ENCODE assay signal across 16 mouse cellular contexts in the genomic region with DNA sequence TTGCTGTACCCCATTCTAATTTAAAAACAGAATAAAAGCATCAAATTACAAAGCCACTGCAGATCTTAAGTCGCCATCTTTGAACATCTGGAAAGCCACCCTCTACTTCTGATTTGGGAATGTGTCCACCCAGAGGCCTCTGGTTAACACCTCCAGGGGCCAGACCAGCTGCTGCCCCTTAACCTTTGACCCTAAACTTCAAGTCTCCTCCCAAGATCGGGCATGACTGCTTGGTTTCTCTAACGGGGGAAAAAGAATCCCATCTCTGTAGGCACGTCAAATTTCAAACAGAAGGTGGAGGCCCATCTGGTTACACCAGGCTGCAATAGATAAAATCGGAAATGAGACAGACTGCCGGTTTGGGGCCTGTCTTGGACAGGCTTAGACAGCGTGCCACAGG. TPM values are rescaled to one million over a fixed set of nuclear protein-coding genes. Genes with fewer than 3 reads are reported as not detected.
DNase-seq lines count a peak whose midpoint lies in the region; ATAC-seq and TF ChIP-seq lines count a peak whose summit lies in the region.
"Had no signal": no experiment of that assay in that cellular context is flagged by ENCODE, and none has a peak within 500 bp of the region (broad histone marks: within the 10 kb centered on the region; RNA-seq: fewer than 3 reads in every experiment).

No protein-coding gene starts in this region.

- H3K79me2 ChIP-seq in heart, adult 2 months (replicated peaks; ENCODE audit: control insufficient read depth, insufficient read depth, low read length) = no peaks in the 10 kb centered on the region

- intact Hi-C loops in heart, adult 2 months (cut with DNase I) = no loop called here

- 53% methylated on average over 7 of the region's 7 CpGs for WGBS in heart, embryonic 12.5 days
- WGBS in heart, embryonic 10.5 days = 43% methylated on average over 7 of the region's 7 CpGs
- 44% methylated on average over 7 of the region's 7 CpGs for WGBS in lung, postnatal 0 days
- 14% methylated on average over 7 of the region's 7 CpGs for WGBS in embryonic facial prominence, embryonic 13.5 days
- 42% methylated on average over 7 of the region's 7 CpGs for WGBS in neural tube, embryonic 13.5 days
- 83% methylated on average over 7 of the region's 7 CpGs for WGBS in heart, adult 2 months

- TF ChIP-seq CTCF in lung, postnatal 0 days (IDR thresholded peaks at IDR 0.05) = no peak
- no peak for TF ChIP-seq CTCF in heart, adult 2 months (IDR thresholded peaks at IDR 0.05)

- H3K9me3 ChIP-seq in heart, embryonic 12.5 days (replicated peaks) = no peaks in the 10 kb centered on the region; the same call in 1 of the 2 replicates
- H3K9me3 ChIP-seq in heart, embryonic 10.5 days = no peaks in the 10 kb centered on the region; the same call in 1 of the 2 replicates
- H3K9me3 ChIP-seq in lung, postnatal 0 days (ENCODE audit: low read length) = no peaks in the 10 kb centered on the region
- H3K9me3 ChIP-seq in embryonic facial prominence, embryonic 13.5 days = no peaks in the 10 kb centered on the region; the same call in 1 of the 2 replicates
- no peaks in the 10 kb centered on the region for H3K9me3 ChIP-seq in neural tube, embryonic 13.5 days
- H3K9me3 ChIP-seq: heart, embryonic 15.5 days had no signal

- peaks cover 77% of the 10 kb centered on the region for H3K27me3 ChIP-seq in heart, embryonic 12.5 days (replicated peaks)
- H3K27me3 ChIP-seq in heart, embryonic 10.5 days (ENCODE audit: insufficient read depth, poor library complexity, severe bottlenecking) = peaks cover 84% of the 10 kb centered on the region
- peaks cover 54% of the 10 kb centered on the region for H3K27me3 ChIP-seq in lung, postnatal 0 days (replicated peaks; ENCODE audit: insufficient read depth, low read length)
- H3K27me3 ChIP-seq in embryonic facial prominence, embryonic 13.5 days = peaks cover 91% of the 10 kb centered on the region
- peaks cover 82% of the 10 kb centered on the region for H3K27me3 ChIP-seq in neural tube, embryonic 13.5 days
- H3K27me3 ChIP-seq in heart, adult 2 months (ENCODE audit: control insufficient read depth, insufficient read depth, low read length) = peaks cover 14% of the 10 kb centered on the region

- DNase-seq in heart, embryonic 10.5 days (ENCODE audit: low spot score) = no peak
- no peak for DNase-seq in lung, postnatal 0 days (ENCODE audit: low spot score)
- no peak for DNase-seq in lung, postnatal 10 days
- no peak for DNase-seq in spleen, postnatal 4 days (ENCODE audit: low spot score in 2 of 2)
- DNase-seq in heart, adult 2 months = no peak
- DNase-seq: gastrocnemius, postnatal 25 days; kidney, adult 8-10 months; lung, adult 18-20 months had no signal

- no peak for ATAC-seq in heart, embryonic 12.5 days (ENCODE audit: insufficient number of reproducible peaks, low FRiP score)
- no peak for ATAC-seq in lung, postnatal 0 days
- no peak for ATAC-seq in embryonic facial prominence, embryonic 13.5 days (ENCODE audit: insufficient number of reproducible peaks, insufficient read depth, low FRiP score, low TSS enrichment, low read depth)
- no peak for ATAC-seq in neural tube, embryonic 13.5 days (ENCODE audit: low read depth)

- H3K4me3 ChIP-seq in heart, embryonic 12.5 days = 0 out of 2 replicates have a peak overlapping the region, but pooled peaks have one; percentile 55
- H3K4me3 ChIP-seq in heart, embryonic 10.5 days = no peak overlapping the region
- 0 out of 2 replicates have a peak overlapping the region, but pooled peaks have one; percentile 38 for H3K4me3 ChIP-seq in lung, postnatal 0 days (ENCODE audit: low read depth, low read length)
- H3K4me3 ChIP-seq in embryonic facial prominence, embryonic 13.5 days = peak overlapping the region; percentile 46; the same call in 1 of the 2 replicates
- no peak overlapping the region for H3K4me3 ChIP-seq in neural tube, embryonic 13.5 days
- no peak overlapping the region for H3K4me3 ChIP-seq in heart, adult 2 months

- H3K9ac ChIP-seq in heart, embryonic 12.5 days = no peak overlapping the region
- no peak overlapping the region for H3K9ac ChIP-seq in lung, postnatal 0 days (replicated peaks; ENCODE audit: low read depth)
- no peak overlapping the region for H3K9ac ChIP-seq in embryonic facial prominence, embryonic 13.5 days
- no peak overlapping the region for H3K9ac ChIP-seq in neural tube, embryonic 13.5 days
- no peak overlapping the region for H3K9ac ChIP-seq in heart, adult 2 months (ENCODE audit: low read depth, low read length)

- TF ChIP-seq EP300 in lung, postnatal 0 days (IDR thresholded peaks at IDR 0.05) = no peak
- TF ChIP-seq EP300 in heart, adult 2 months (IDR thresholded peaks at IDR 0.05; ENCODE audit: insufficient read depth, low read depth, low read length) = no peak

- H3K36me3 ChIP-seq in heart, embryonic 12.5 days = no peaks in the 10 kb centered on the region
- H3K36me3 ChIP-seq in heart, embryonic 10.5 days = no peaks in the 10 kb centered on the region
- H3K36me3 ChIP-seq in lung, postnatal 0 days (ENCODE audit: insufficient read depth, low read length) = no peaks in the 10 kb centered on the region
- no peaks in the 10 kb centered on the region for H3K36me3 ChIP-seq in embryonic facial prominence, embryonic 13.5 days
- H3K36me3 ChIP-seq in neural tube, embryonic 13.5 days = no peaks in the 10 kb centered on the region
- no peaks in the 10 kb centered on the region for H3K36me3 ChIP-seq in heart, adult 2 months (ENCODE audit: control insufficient read depth, insufficient read depth, low read length)
- H3K36me3 ChIP-seq: heart, embryonic 15.5 days had no signal

- peak overlapping the region; percentile 88; the same call in 1 of the 2 replicates for H3K4me2 ChIP-seq in heart, embryonic 12.5 days
- no peak overlapping the region for H3K4me2 ChIP-seq in lung, postnatal 0 days (replicated peaks; ENCODE audit: low read depth, low read length)
- H3K4me2 ChIP-seq in embryonic facial prominence, embryonic 13.5 days = 0 out of 2 replicates have a peak overlapping the region, but pooled peaks have one; percentile 75
- H3K4me2 ChIP-seq in neural tube, embryonic 13.5 days = peak overlapping the region; percentile 77; the same call in 1 of the 2 replicates

- H3K27ac ChIP-seq in heart, embryonic 12.5 days (ENCODE audit: poor library complexity, severe bottlenecking) = no peak overlapping the region
- H3K27ac ChIP-seq in heart, embryonic 10.5 days = no peak overlapping the region
- no peak overlapping the region for H3K27ac ChIP-seq in lung, postnatal 0 days (ENCODE audit: low read length)
- H3K27ac ChIP-seq in embryonic facial prominence, embryonic 13.5 days = no peak overlapping the region
- H3K27ac ChIP-seq in neural tube, embryonic 13.5 days (replicated peaks) = no peak overlapping the region
- no peak overlapping the region for H3K27ac ChIP-seq in heart, adult 2 months
- H3K27ac ChIP-seq: heart, embryonic 15.5 days had no signal

- TF ChIP-seq POLR2A in heart, adult 2 months (IDR thresholded peaks at IDR 0.05; ENCODE audit: insufficient read depth, low read depth, low read length) = no peak

- peaks cover 19% of the 10 kb centered on the region for H3K4me1 ChIP-seq in heart, embryonic 12.5 days (replicated peaks)
- peaks cover 19% of the 10 kb centered on the region for H3K4me1 ChIP-seq in heart, embryonic 10.5 days
- no peaks in the 10 kb centered on the region; the same call in 1 of the 2 replicates for H3K4me1 ChIP-seq in lung, postnatal 0 days (ENCODE audit: insufficient read depth, low read depth, low read length)
- H3K4me1 ChIP-seq in embryonic facial prominence, embryonic 13.5 days = peaks cover 25% of the 10 kb centered on the region
- peaks cover 37% of the 10 kb centered on the region for H3K4me1 ChIP-seq in neural tube, embryonic 13.5 days (replicated peaks)
- no peaks in the 10 kb centered on the region for H3K4me1 ChIP-seq in heart, adult 2 months (ENCODE audit: control insufficient read depth, insufficient read depth, low read length)

RNA-seq across cellular contexts. Expression of a gene that starts 2.1 kb away (rescaled TPM):
- not detected in 2 replicates for polyA plus RNA-seq in heart, embryonic 12.5 days (2016; fragmentation: Nextera tagmentation; extraction: Ambion mirVana)
- not detected in 2 replicates for polyA plus RNA-seq in heart, embryonic 10.5 days (2016; fragmentation: Nextera tagmentation; extraction: Ambion mirVana)
- not detected in 2 replicates for polyA plus RNA-seq in lung, postnatal 0 days (2015; fragmentation: Nextera tagmentation; extraction: Ambion mirVana)
- polyA plus RNA-seq in embryonic facial prominence, embryonic 13.5 days (2015; fragmentation: Nextera tagmentation; extraction: Ambion mirVana) = not detected in 2 replicates
- not detected in 2 replicates for polyA plus RNA-seq in neural tube, embryonic 13.5 days (2015; fragmentation: Nextera tagmentation; extraction: Ambion mirVana)
- total RNA-seq in heart, adult 2 months (2021) = not detected
- polyA plus RNA-seq in heart, adult 2 months (2012; rRNA removed) = not detected in 2 replicates
- total RNA-seq: gastrocnemius, postnatal 25 days; megakaryocyte, adult 5-6 weeks; monocyte, adult 5-6 weeks had no signal
- polyA plus RNA-seq: heart, embryonic 15.5 days had no signal

RNA-seq across cellular contexts. Expression of a gene that starts 2.2 kb away (rescaled TPM):
- polyA plus RNA-seq in heart, embryonic 12.5 days (2016; fragmentation: Nextera tagmentation; extraction: Ambion mirVana) = 0.54 and 0.58 TPM in 2 replicates
- 0.32 and 0.38 TPM in 2 replicates for polyA plus RNA-seq in heart, embryonic 10.5 days (2016; fragmentation: Nextera tagmentation; extraction: Ambion mirVana)
- 0.42 and 0.62 TPM in 2 replicates for polyA plus RNA-seq in lung, postnatal 0 days (2015; fragmentation: Nextera tagmentation; extraction: Ambion mirVana)
- polyA plus RNA-seq in embryonic facial prominence, embryonic 13.5 days (2015; fragmentation: Nextera tagmentation; extraction: Ambion mirVana) = 0.21 and 1.2 TPM in 2 replicates
- 0.21 and 0.27 TPM in 2 replicates for polyA plus RNA-seq in neural tube, embryonic 13.5 days (2015; fragmentation: Nextera tagmentation; extraction: Ambion mirVana)
- total RNA-seq in heart, adult 2 months (2021) = under 1 TPM; 0.05 to 0.34 TPM
- polyA plus RNA-seq in heart, adult 2 months (2012; rRNA removed) = 0.03 and 0.10 TPM in 2 replicates
- total RNA-seq: megakaryocyte, adult 5-6 weeks; monocyte, adult 5-6 weeks had no signal

RNA-seq across cellular contexts. Expression of a gene that starts 7.6 kb away (rescaled TPM):
- polyA plus RNA-seq in heart, embryonic 12.5 days (2016; fragmentation: Nextera tagmentation; extraction: Ambion mirVana) = not detected in 2 replicates
- polyA plus RNA-seq in heart, embryonic 10.5 days (2016; fragmentation: Nextera tagmentation; extraction: Ambion mirVana) = not detected in 2 replicates
- not detected in 2 replicates for polyA plus RNA-seq in lung, postnatal 0 days (2015; fragmentation: Nextera tagmentation; extraction: Ambion mirVana)
- polyA plus RNA-seq in embryonic facial prominence, embryonic 13.5 days (2015; fragmentation: Nextera tagmentation; extraction: Ambion mirVana) = not detected in 2 replicates
- polyA plus RNA-seq in neural tube, embryonic 13.5 days (2015; fragmentation: Nextera tagmentation; extraction: Ambion mirVana) = not detected in 2 replicates
- not detected for total RNA-seq in heart, adult 2 months (2021)
- polyA plus RNA-seq in heart, adult 2 months (2012; rRNA removed) = not detected in 2 replicates
- total RNA-seq: gastrocnemius, postnatal 25 days; left cerebral cortex, postnatal 10 days; megakaryocyte, adult 5-6 weeks; monocyte, adult 5-6 weeks had no signal
- polyA plus RNA-seq: heart, embryonic 15.5 days; hindbrain, embryonic 16.5 days had no signal

RNA-seq across cellular contexts. Expression of a gene that starts 20.8 kb away (rescaled TPM):
- 5.3 and 5.8 TPM in 2 replicates for polyA plus RNA-seq in heart, embryonic 12.5 days (2016; fragmentation: Nextera tagmentation; extraction: Ambion mirVana)
- polyA plus RNA-seq in heart, embryonic 10.5 days (2016; fragmentation: Nextera tagmentation; extraction: Ambion mirVana) = 2.3 and 2.5 TPM in 2 replicates
- 0.88 and 1.0 TPM in 2 replicates for polyA plus RNA-seq in lung, postnatal 0 days (2015; fragmentation: Nextera tagmentation; extraction: Ambion mirVana)
- polyA plus RNA-seq in embryonic facial prominence, embryonic 13.5 days (2015; fragmentation: Nextera tagmentation; extraction: Ambion mirVana) = 5.7 and 5.9 TPM in 2 replicates
- 1.9 and 3.5 TPM in 2 replicates for polyA plus RNA-seq in neural tube, embryonic 13.5 days (2015; fragmentation: Nextera tagmentation; extraction: Ambion mirVana)
- under 1 TPM; 0.34 to 0.91 TPM for total RNA-seq in heart, adult 2 months (2021)
- 0.53 and 0.80 TPM in 2 replicates for polyA plus RNA-seq in heart, adult 2 months (2012; rRNA removed)
- total RNA-seq: monocyte, adult 5-6 weeks had no signal

RNA-seq across cellular contexts. Expression of a gene that starts 20.9 kb away (rescaled TPM):
- polyA plus RNA-seq in heart, embryonic 12.5 days (2016; fragmentation: Nextera tagmentation; extraction: Ambion mirVana) = 0.11 and 0.15 TPM in 2 replicates
- polyA plus RNA-seq in heart, embryonic 10.5 days (2016; fragmentation: Nextera tagmentation; extraction: Ambion mirVana) = 0.10 and 0.16 TPM in 2 replicates
- polyA plus RNA-seq in lung, postnatal 0 days (2015; fragmentation: Nextera tagmentation; extraction: Ambion mirVana) = 0.10 TPM in 1 of 2 replicates, not detected in the other
- polyA plus RNA-seq in embryonic facial prominence, embryonic 13.5 days (2015; fragmentation: Nextera tagmentation; extraction: Ambion mirVana) = 0.22 and 0.25 TPM in 2 replicates
- polyA plus RNA-seq in neural tube, embryonic 13.5 days (2015; fragmentation: Nextera tagmentation; extraction: Ambion mirVana) = not detected in 2 replicates
- not detected for total RNA-seq in heart, adult 2 months (2021)
- not detected in 2 replicates for polyA plus RNA-seq in heart, adult 2 months (2012; rRNA removed)
- total RNA-seq: gastrocnemius, postnatal 25 days; left cerebral cortex, postnatal 10 days; monocyte, adult 5-6 weeks had no signal
- polyA plus RNA-seq: heart, embryonic 15.5 days; hindbrain, embryonic 16.5 days had no signal

Comparison
In these comparisons a context has a peak if more than half of its experiments do, and no peak if none do; other contexts are left out.
1. H3K4me3 ChIP-seq: peak in heart, embryonic 12.5 days (single experiment), lung, postnatal 0 days (single experiment) and embryonic facial prominence, embryonic 13.5 days (single experiment); none in heart, embryonic 10.5 days (single experiment), neural tube, embryonic 13.5 days (single experiment) and heart, adult 2 months (single experiment).